Mouse (Mus musculus) heart, embryonic 16.5 days (tissue): ENCODE data around the gene Tenm2. TPM values are rescaled to one million over a fixed set of nuclear protein-coding genes. Genes with fewer than 3 reads are reported as not detected.

Experiments
- ATAC-seq: fragments of 200-750 bp; cut with Nextera tagmentation; replicated peaks from 2 replicates; pipeline ENCODE4 v1.8.0; 2017; ENCODE audit warnings: moderate number of reproducible peaks; ENCODE audit not compliant: insufficient read depth, low FRiP score; ENCODE audit errors: extremely low read depth
- H3K27ac ChIP-seq: fragments of 300-500 bp; sonication (generic); 2 replicates; pipeline ENCODE4 v1.5.1; 2014; ENCODE audit warnings: mild to moderate bottlenecking, low read length, control low read depth, moderate library complexity
- H3K27me3 ChIP-seq: fragments of 300-500 bp; sonication (generic); 2 replicates; pipeline ENCODE4 v1.6.1; 2014; ENCODE audit warnings: low read length, mixed read lengths; ENCODE audit not compliant: control insufficient read depth, insufficient read depth
- H3K36me3 ChIP-seq: fragments of 300-500 bp; sonication (generic); 2 replicates; pipeline ENCODE4 v1.6.1; 2014; ENCODE audit not compliant: control insufficient read depth, insufficient read depth
- H3K4me1 ChIP-seq: fragments of 300-500 bp; sonication (generic); 2 replicates; pipeline ENCODE4 v1.6.1; 2014; ENCODE audit warnings: low read length, mixed read lengths; ENCODE audit not compliant: control insufficient read depth, insufficient read depth
- H3K4me2 ChIP-seq: fragments of 300-500 bp; sonication (generic); 2 replicates; pipeline ENCODE4 v1.6.1; 2014; ENCODE audit warnings: low read depth, mild to moderate bottlenecking, control low read depth, low read length
- H3K4me3 ChIP-seq: fragments of 300-500 bp; sonication (generic); 2 replicates; pipeline ENCODE4 v1.5.1; 2014; ENCODE audit warnings: mild to moderate bottlenecking, control low read depth, low read length
- H3K9ac ChIP-seq: fragments of 300-500 bp; sonication (generic); 2 replicates; pipeline ENCODE4 v1.6.1; 2014; ENCODE audit warnings: low read length, control low read depth
- H3K9me3 ChIP-seq: fragments of 300-500 bp; sonication (generic); replicated peaks from 2 replicates; pipeline ENCODE4 v1.6.1; 2016; ENCODE audit warnings: low read length; ENCODE audit not compliant: control insufficient read depth
- WGBS: fragments of 180-500 bp; shearing (Covaris S2); extraction: QIAGEN DNeasy Blood & Tissue Kit; methylation state at CpG from one replicate; pipeline ENCODE4 v1.1.7; 2014; 5-methylcytosine and 5-hydroxymethylcytosine counted together
- polyA plus RNA-seq: library from polyadenylated mRNA; unstranded; fragments of >200 nt; fragmentation: Nextera tagmentation; extraction: Ambion mirVana; gene quantifications from 2 replicates; pipeline ENCODE4 v1.2.1, GENCODE M21; 2015

The Tenm2 gene
- polyA plus RNA-seq, 1 experiment from 2014 or later = 0.71 TPM

- 85% methylated on average over 6 of the region's 6 CpGs for WGBS
- no peak overlapping the region for H3K9ac ChIP-seq
- H3K4me3 ChIP-seq = no peak overlapping the region
- H3K27ac ChIP-seq = no peak overlapping the region
- no peaks in the 10 kb centered on the region for H3K36me3 ChIP-seq
- H3K4me2 ChIP-seq = no peak overlapping the region
- no peaks in the 10 kb centered on the region for H3K4me1 ChIP-seq
- no peaks in the 10 kb centered on the region for H3K27me3 ChIP-seq
- no peak for ATAC-seq
- no peaks in the 10 kb centered on the region for H3K9me3 ChIP-seq
Observed at GRCm38 (mm10) chr11:36107840-36108239, 1127.9 kb downstream of the Tenm2 start.

GRCm38 (mm10) chr11:36106639-36107038 lies 1129.1 kb downstream of the Tenm2 start:
- no peak for ATAC-seq
- H3K4me3 ChIP-seq = no peak overlapping the region
- H3K4me2 ChIP-seq = no peak overlapping the region
- H3K27me3 ChIP-seq = no peaks in the 10 kb centered on the region
- H3K36me3 ChIP-seq = no peaks in the 10 kb centered on the region
- no peaks in the 10 kb centered on the region for H3K4me1 ChIP-seq
- WGBS = 41% methylated on average over 10 of the region's 10 CpGs
- no peak overlapping the region for H3K27ac ChIP-seq
- no peak overlapping the region for H3K9ac ChIP-seq
- no peaks in the 10 kb centered on the region for H3K9me3 ChIP-seq

GRCm38 (mm10) chr11:36103556-36103955 lies 1132.2 kb downstream of the Tenm2 start:
- no peak for ATAC-seq
- Histone ChIP-seq H3K27me3 (no peaks in the 10 kb centered on the region), H3K4me2 (no peak overlapping the region), H3K27ac (no peak overlapping the region), H3K4me3 (no peak overlapping the region), H3K36me3 (no peaks in the 10 kb centered on the region), H3K9me3 (no peaks in the 10 kb centered on the region), H3K9ac (no peak overlapping the region), H3K4me1 (no peaks in the 10 kb centered on the region)
- 75% methylated on average over 6 of the region's 6 CpGs for whole genome bisulfite sequencing

DNA sequence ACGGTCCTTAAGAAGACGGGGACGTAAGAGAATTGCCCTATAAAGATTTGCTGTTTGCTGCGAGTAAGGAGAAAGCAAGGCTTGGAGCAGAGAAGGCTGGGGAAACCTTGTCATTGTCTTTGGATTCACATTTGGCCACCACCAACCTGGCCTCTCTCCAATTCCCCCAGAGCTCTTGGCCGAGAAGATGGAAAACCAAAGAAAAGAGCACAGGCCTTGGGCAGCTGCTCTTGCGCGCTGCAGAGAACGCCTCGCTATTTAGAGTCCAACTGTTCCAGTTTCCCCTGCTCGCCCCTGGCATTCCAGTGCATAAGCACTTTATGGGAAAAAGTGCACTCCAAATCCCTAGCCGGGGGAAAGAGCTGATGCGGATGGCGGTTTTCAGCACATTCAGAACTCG lies 1139.5 kb downstream of the Tenm2 start:
- Histone ChIP-seq H3K27me3 (no peaks in the 10 kb centered on the region), H3K36me3 (no peaks in the 10 kb centered on the region), H3K4me3 (no peak overlapping the region), H3K9ac (no peak overlapping the region), H3K4me1 (peaks cover 4% of the 10 kb centered on the region; the same call in 1 of the 2 replicates), H3K4me2 (no peak overlapping the region), H3K9me3 (no peaks in the 10 kb centered on the region), H3K27ac (no peak overlapping the region)
- ATAC-seq = no peak
- WGBS = 67% methylated on average over 14 of the region's 14 CpGs

GRCm38 (mm10) chr11:36090210-36090609 lies 1145.6 kb downstream of the Tenm2 start:
- 1% methylated on average over 3 of the region's 3 CpGs for WGBS
- H3K9ac ChIP-seq = no peak overlapping the region

GRCm38 (mm10) chr11:36081399-36082053 lies 1154.2 kb downstream of the Tenm2 start:
- 57% methylated on average over 10 of the region's 10 CpGs for WGBS
- H3K36me3 ChIP-seq = no peaks in the 10 kb centered on the region

More at GRCm38 (mm10) chr11:36090210-36090609, 1145.6 kb downstream of the Tenm2 start:
- ATAC-seq = no peak
- no peaks in the 10 kb centered on the region for H3K36me3 ChIP-seq
- H3K4me1 ChIP-seq = no peaks in the 10 kb centered on the region
- H3K27ac ChIP-seq = no peak overlapping the region
- H3K4me3 ChIP-seq = no peak overlapping the region
- no peaks in the 10 kb centered on the region for H3K27me3 ChIP-seq
- H3K4me2 ChIP-seq = no peak overlapping the region
- no peaks in the 10 kb centered on the region for H3K9me3 ChIP-seq

DNA sequence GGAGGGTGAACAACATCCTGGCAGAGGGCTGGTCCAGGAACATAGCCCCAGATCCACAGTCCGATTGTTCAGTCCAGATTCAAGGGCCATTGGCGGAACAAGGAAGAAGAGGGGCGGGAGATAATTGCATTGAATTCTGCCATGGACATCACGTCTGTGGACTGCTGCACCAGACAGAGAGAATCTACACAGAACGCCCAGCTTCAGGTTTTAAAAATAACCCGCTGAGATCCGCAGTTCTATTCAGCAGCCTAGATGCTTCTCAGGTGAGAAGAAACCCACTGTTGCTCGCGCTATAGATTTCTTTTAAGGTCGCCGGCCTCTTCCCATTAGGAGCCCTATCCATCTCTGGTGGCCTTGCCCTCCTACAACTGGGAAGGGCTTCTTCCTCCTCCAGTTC lies 1155.0 kb downstream of the Tenm2 start:
- no peaks in the 10 kb centered on the region for H3K36me3 ChIP-seq
- H3K9me3 ChIP-seq = no peaks in the 10 kb centered on the region
- H3K27me3 ChIP-seq = no peaks in the 10 kb centered on the region
- H3K4me3 ChIP-seq = no peak overlapping the region
- 66% methylated on average over 11 of the region's 11 CpGs for WGBS
- no peak overlapping the region for H3K9ac ChIP-seq
- no peaks in the 10 kb centered on the region for H3K4me1 ChIP-seq
- H3K4me2 ChIP-seq = no peak overlapping the region
- no peak for ATAC-seq
- no peak overlapping the region for H3K27ac ChIP-seq

More at GRCm38 (mm10) chr11:36081399-36082053, 1154.2 kb downstream of the Tenm2 start:
- H3K27ac ChIP-seq = no peak overlapping the region
- no peak overlapping the region for H3K4me3 ChIP-seq
- no peaks in the 10 kb centered on the region for H3K27me3 ChIP-seq
- no peak overlapping the region for H3K9ac ChIP-seq
- no peak overlapping the region for H3K4me2 ChIP-seq
- ATAC-seq = no peak
- no peaks in the 10 kb centered on the region for H3K4me1 ChIP-seq
- no peaks in the 10 kb centered on the region for H3K9me3 ChIP-seq

DNA sequence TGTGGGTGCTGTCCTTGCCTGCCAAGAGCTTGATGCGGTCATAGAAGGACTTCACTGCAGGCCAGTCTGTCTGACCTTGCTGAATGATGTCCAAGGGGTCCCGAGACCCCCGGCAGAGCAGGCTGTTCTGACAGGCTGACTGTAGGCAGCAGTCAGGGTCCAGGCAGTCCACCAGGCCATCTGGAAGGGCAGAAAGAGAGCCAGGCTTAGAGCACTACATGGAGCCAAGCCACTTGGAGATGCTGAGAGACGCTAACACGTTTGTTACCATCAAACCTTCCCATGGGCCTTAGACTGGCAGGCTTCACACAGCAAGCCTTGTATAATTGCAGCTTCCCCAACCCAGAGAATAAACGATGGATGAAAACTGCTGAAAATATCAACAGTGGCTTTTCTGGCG lies 1157.4 kb downstream of the Tenm2 start:
- Histone ChIP-seq H3K4me1 (no peaks in the 10 kb centered on the region), H3K27ac (no peak overlapping the region), H3K36me3 (no peaks in the 10 kb centered on the region), H3K4me3 (no peak overlapping the region), H3K4me2 (no peak overlapping the region), H3K9me3 (no peaks in the 10 kb centered on the region), H3K9ac (no peak overlapping the region), H3K27me3 (no peaks in the 10 kb centered on the region)
- no peak for ATAC-seq
- WGBS = 80% methylated on average over 7 of the region's 7 CpGs

DNA sequence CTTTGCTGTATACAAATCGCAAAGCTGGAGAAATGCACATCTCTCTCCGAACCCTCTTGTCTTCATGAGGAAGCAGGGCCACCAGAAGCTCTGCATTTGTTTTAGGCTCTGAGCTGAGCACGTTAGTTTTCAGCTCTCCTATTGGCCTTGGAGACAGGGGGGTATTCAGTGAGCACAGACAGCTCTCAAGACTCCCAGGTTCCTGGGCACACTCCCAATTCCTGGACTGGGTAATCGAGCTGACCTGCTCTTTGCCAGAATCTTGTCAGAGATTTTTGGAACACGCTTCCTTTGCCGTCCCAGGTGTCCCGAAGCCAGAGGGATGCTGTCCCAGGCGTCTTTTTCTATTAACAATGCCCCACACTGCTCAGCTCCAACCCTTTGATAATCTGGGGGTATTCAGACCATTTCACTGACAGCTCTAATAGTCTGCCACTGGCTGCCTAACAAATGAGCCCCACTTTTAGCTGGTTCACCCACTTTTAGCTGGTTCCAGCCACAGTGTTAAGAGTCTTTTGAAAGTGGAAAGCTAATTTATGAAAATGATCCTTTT lies 1161.7 kb downstream of the Tenm2 start:
- Histone ChIP-seq H3K27me3 (no peaks in the 10 kb centered on the region), H3K36me3 (no peaks in the 10 kb centered on the region), H3K9ac (no peak overlapping the region), H3K4me2 (no peak overlapping the region), H3K9me3 (no peaks in the 10 kb centered on the region), H3K4me1 (no peaks in the 10 kb centered on the region; the same call in 1 of the 2 replicates), H3K4me3 (no peak overlapping the region), H3K27ac (no peak overlapping the region)
- no peak for ATAC-seq
- 65% methylated on average over 8 of the region's 8 CpGs for WGBS
